Mouse (Mus musculus): ENCODE results near the gene Dpf3.

DNA sequence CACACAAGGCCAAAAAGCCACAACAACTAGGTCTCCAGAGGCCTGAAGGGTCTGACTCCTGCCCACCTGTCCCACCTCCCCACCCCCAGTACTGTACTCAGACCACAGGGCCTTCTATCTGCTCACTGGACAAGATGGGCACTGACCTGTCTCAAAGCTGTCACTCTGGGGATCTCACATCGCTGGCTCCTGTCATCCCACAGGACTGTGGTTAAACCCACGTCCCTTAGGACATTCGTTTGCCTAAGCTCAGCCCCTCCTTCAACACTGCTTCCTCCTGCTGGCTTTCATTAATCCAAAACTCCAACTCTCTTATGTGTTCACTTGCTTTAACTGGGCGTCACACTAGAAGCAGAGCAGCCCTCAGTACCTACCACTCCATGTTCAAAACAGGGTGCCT is 159.0 kb downstream of the Dpf3 start:
- TF ChIP-seq CTCF (IDR thresholded peaks at IDR 0.05; ENCODE audit: low read depth) (no peak), EP300 (IDR thresholded peaks at IDR 0.05; ENCODE audit: low read depth) (no peak)
